Comparison of ENCODE assay signal across 17 mouse cellular contexts in genomic region chr13:113508124-113508728, GRCm38 (mm10).
DNase-seq lines count a peak whose midpoint lies in the region; ATAC-seq and TF ChIP-seq lines count a peak whose summit lies in the region.
"Had no signal": no experiment of that assay in that cellular context is flagged by ENCODE, and none has a peak within 500 bp of the region (broad histone marks: within the 10 kb centered on the region; RNA-seq: fewer than 3 reads in every experiment).

No protein-coding gene starts in this region.

- peak; percentile 14 for DNase-seq in adrenal gland, postnatal 14 days
- DNase-seq in adrenal gland, postnatal 10 days: no peak
- DNase-seq in kidney, adult 2 months: peak; percentile 46
- no peak for DNase-seq in kidney, postnatal 4 days
- no peak for DNase-seq in lung, postnatal 14 days
- no peak for DNase-seq in midbrain, embryonic 10.5 days (ENCODE audit: low spot score)
- DNase-seq: cerebellum, adult 11 months; gastrocnemius, postnatal 36 days; lung, embryonic 14.5 days; thymus, adult 18-20 months had no signal

- no peak overlapping the region for H3K4me2 ChIP-seq in lung, embryonic 15.5 days
- H3K4me2 ChIP-seq in midbrain, embryonic 13.5 days (replicated peaks): no peak overlapping the region
- H3K4me2 ChIP-seq: lung, embryonic 14.5 days; neural tube, embryonic 15.5 days had no signal

- peaks cover 7% of the 10 kb centered on the region for H3K4me1 ChIP-seq in kidney, adult 2 months (ENCODE audit: control insufficient read depth, insufficient read depth, low read length)
- H3K4me1 ChIP-seq in lung, embryonic 15.5 days: peaks cover 15% of the 10 kb centered on the region
- H3K4me1 ChIP-seq in midbrain, embryonic 13.5 days (replicated peaks): no peaks in the 10 kb centered on the region
- H3K4me1 ChIP-seq in midbrain, embryonic 10.5 days: no peaks in the 10 kb centered on the region
- H3K4me1 ChIP-seq: hindbrain, embryonic 10.5 days had no signal

- TF ChIP-seq CTCF in kidney, adult 2 months (conservative IDR thresholded peaks at IDR 0.05; ENCODE audit: insufficient read depth, insufficient read length, low read depth, low read length): no peak

- no peak for ATAC-seq in lung, embryonic 15.5 days (ENCODE audit: borderline replicate concordance, extremely low read depth, low FRiP score, low TSS enrichment)
- ATAC-seq in midbrain, embryonic 13.5 days: no peak
- ATAC-seq: activated CD4-positive, CD25-positive, alpha-beta regulatory T cell, adult 4 months had no signal

- H3K9me3 ChIP-seq in lung, embryonic 15.5 days: no peaks in the 10 kb centered on the region
- H3K9me3 ChIP-seq in midbrain, embryonic 13.5 days: no peaks in the 10 kb centered on the region
- no peaks in the 10 kb centered on the region for H3K9me3 ChIP-seq in midbrain, embryonic 10.5 days (replicated peaks)
- H3K9me3 ChIP-seq: neural tube, embryonic 15.5 days had no signal

- H3K9ac ChIP-seq in lung, embryonic 15.5 days: no peak overlapping the region
- H3K9ac ChIP-seq in midbrain, embryonic 13.5 days (replicated peaks): no peak overlapping the region
- H3K9ac ChIP-seq: lung, embryonic 14.5 days; neural tube, embryonic 15.5 days had no signal

- H3K36me3 ChIP-seq in kidney, adult 2 months (ENCODE audit: control insufficient read depth, insufficient read depth, low read length): no peaks in the 10 kb centered on the region
- H3K36me3 ChIP-seq in lung, embryonic 15.5 days: no peaks in the 10 kb centered on the region
- no peaks in the 10 kb centered on the region for H3K36me3 ChIP-seq in midbrain, embryonic 13.5 days
- H3K36me3 ChIP-seq in midbrain, embryonic 10.5 days: no peaks in the 10 kb centered on the region
- H3K36me3 ChIP-seq: hindbrain, embryonic 10.5 days; neural tube, embryonic 15.5 days had no signal

- 68% methylated on average over 11 of the region's 11 CpGs for WGBS in kidney, adult 2 months
- 82% methylated on average over 11 of the region's 11 CpGs for WGBS in lung, embryonic 15.5 days
- WGBS in midbrain, embryonic 13.5 days: 90% methylated on average over 11 of the region's 11 CpGs
- WGBS in midbrain, embryonic 10.5 days: 89% methylated on average over 11 of the region's 11 CpGs

- H3K27me3 ChIP-seq in kidney, adult 2 months (replicated peaks; ENCODE audit: control insufficient read depth, insufficient read depth, low read length): no peaks in the 10 kb centered on the region
- no peaks in the 10 kb centered on the region for H3K27me3 ChIP-seq in lung, embryonic 15.5 days
- no peaks in the 10 kb centered on the region for H3K27me3 ChIP-seq in midbrain, embryonic 13.5 days
- H3K27me3 ChIP-seq in midbrain, embryonic 10.5 days (ENCODE audit: low read depth, poor library complexity, severe bottlenecking): no peaks in the 10 kb centered on the region
- H3K27me3 ChIP-seq: CH12.LX; neural tube, embryonic 15.5 days had no signal

- H3K27ac ChIP-seq in kidney, adult 2 months (ENCODE audit: insufficient read depth, low read depth, low read length): no peak overlapping the region
- peak overlapping the region; percentile 11; the same call in 1 of the 2 replicates for H3K27ac ChIP-seq in lung, embryonic 15.5 days
- no peak overlapping the region for H3K27ac ChIP-seq in midbrain, embryonic 13.5 days
- H3K27ac ChIP-seq in midbrain, embryonic 10.5 days (replicated peaks): no peak overlapping the region
- H3K27ac ChIP-seq: hindbrain, embryonic 10.5 days; kidney, postnatal 0 days; neural tube, embryonic 15.5 days had no signal

- H3K4me3 ChIP-seq in kidney, adult 2 months (ENCODE audit: insufficient read depth, low read depth, low read length): no peak overlapping the region
- H3K4me3 ChIP-seq in lung, embryonic 15.5 days: no peak overlapping the region
- H3K4me3 ChIP-seq in midbrain, embryonic 13.5 days (replicated peaks): no peak overlapping the region
- no peak overlapping the region for H3K4me3 ChIP-seq in midbrain, embryonic 10.5 days
- H3K4me3 ChIP-seq: hindbrain, embryonic 10.5 days; neural tube, embryonic 15.5 days had no signal

- no peak for TF ChIP-seq POLR2A in kidney, adult 2 months (IDR thresholded peaks at IDR 0.05; ENCODE audit: low read depth, low read length)

Comparison
In these comparisons a context has a peak if more than half of its experiments do, and no peak if none do; other contexts are left out.
1. DNase-seq: peak in adrenal gland, postnatal 14 days (single experiment) and kidney, adult 2 months (single experiment); none in adrenal gland, postnatal 10 days (single experiment), kidney, postnatal 4 days (0 of 2), lung, postnatal 14 days (single experiment) and midbrain, embryonic 10.5 days (single experiment).